Comparison of ENCODE assay signal across 8 mouse cellular contexts in genomic region chrX:102071517-102071916, GRCm38 (mm10). TPM values are rescaled to one million over a fixed set of nuclear protein-coding genes. Genes with fewer than 3 reads are reported as not detected.
DNase-seq lines count a peak whose midpoint lies in the region; ATAC-seq and TF ChIP-seq lines count a peak whose summit lies in the region.

No protein-coding gene starts in this region.

- 33% methylated on average over 2 of the region's 2 CpGs for WGBS in heart, adult 2 months
- 28% methylated on average over 2 of the region's 2 CpGs for WGBS in spleen, adult 2 months
- WGBS in liver, embryonic 11.5 days, result 42% methylated on average over 2 of the region's 2 CpGs
- WGBS in stomach, embryonic 15.5 days, result 42% methylated on average over 1 of the region's 2 CpGs

- DNase-seq in heart, adult 2 months, result no peak
- DNase-seq in heart, postnatal 36 days, result no peak
- no peak for DNase-seq in spleen, adult 2 months (ENCODE audit: low read depth in 1 of 2, low spot score in 2 of 2)
- no peak for DNase-seq in spleen, postnatal 10 days (ENCODE audit: low spot score in 2 of 2)
- no peak for DNase-seq in liver, embryonic 11.5 days (ENCODE audit: low spot score)
- DNase-seq in adipocyte (ENCODE audit: low spot score), result no peak
- no peak for DNase-seq in gastrocnemius, postnatal 36 days

- no peaks in the 10 kb centered on the region for H3K79me2 ChIP-seq in heart, adult 2 months (replicated peaks; ENCODE audit: control insufficient read depth, insufficient read depth, low read length)

- no peak for TF ChIP-seq POLR2A in heart, adult 2 months (IDR thresholded peaks at IDR 0.05; ENCODE audit: insufficient read depth, low read depth, low read length)
- no peak for TF ChIP-seq POLR2A in spleen, adult 2 months (IDR thresholded peaks at IDR 0.05; ENCODE audit: low read depth, low read length)

- no peak for TF ChIP-seq EP300 in heart, adult 2 months (IDR thresholded peaks at IDR 0.05; ENCODE audit: insufficient read depth, low read depth, low read length)

- no peak for ATAC-seq in liver, embryonic 11.5 days (replicated peaks; ENCODE audit: low FRiP score)
- ATAC-seq in stomach, embryonic 15.5 days (ENCODE audit: insufficient read depth, low FRiP score, low read depth), result no peak

- H3K36me3 ChIP-seq in heart, adult 2 months (ENCODE audit: control insufficient read depth, insufficient read depth, low read length), result no peaks in the 10 kb centered on the region
- no peaks in the 10 kb centered on the region for H3K36me3 ChIP-seq in spleen, adult 2 months (ENCODE audit: control insufficient read depth, insufficient read depth, low read length)
- H3K36me3 ChIP-seq in liver, embryonic 11.5 days (ENCODE audit: control insufficient read depth, insufficient read depth, low read length), result no peaks in the 10 kb centered on the region
- no peaks in the 10 kb centered on the region for H3K36me3 ChIP-seq in stomach, embryonic 15.5 days

- H3K4me1 ChIP-seq in heart, adult 2 months (ENCODE audit: control insufficient read depth, insufficient read depth, low read length), result peaks cover 1% of the 10 kb centered on the region; the same call in 1 of the 2 replicates
- peaks cover 2% of the 10 kb centered on the region for H3K4me1 ChIP-seq in spleen, adult 2 months (ENCODE audit: control insufficient read depth, insufficient read depth, insufficient read length)
- no peaks in the 10 kb centered on the region for H3K4me1 ChIP-seq in liver, embryonic 11.5 days (replicated peaks; ENCODE audit: control insufficient read depth, insufficient read depth, low read length)
- no peaks in the 10 kb centered on the region for H3K4me1 ChIP-seq in stomach, embryonic 15.5 days

- intact Hi-C loops in heart, adult 2 months (cut with DNase I), result loop anchor here (5.0 kb wide), 1 partner anchor 46 kb away; the partner anchor contains the start of gene Pin4
- intact Hi-C loops in heart, postnatal 36 days (cut with DNase I), result loop anchor here (2.0 to 5.0 kb wide), 2 partner anchors 47 to 116 kb away; partner anchors contain the start of genes Pin4 and Rps4x
- intact Hi-C loops in gastrocnemius, postnatal 36 days (cut with DNase I), result no loop called here

- no peak overlapping the region for H3K9ac ChIP-seq in heart, adult 2 months (ENCODE audit: low read depth, low read length)
- no peak overlapping the region for H3K9ac ChIP-seq in liver, embryonic 11.5 days (ENCODE audit: low read depth, low read length)
- no peak overlapping the region for H3K9ac ChIP-seq in stomach, embryonic 15.5 days

- H3K4me2 ChIP-seq in liver, embryonic 11.5 days, result peak overlapping the region; percentile 71
- peak overlapping the region; percentile 68 for H3K4me2 ChIP-seq in stomach, embryonic 15.5 days

- no peaks in the 10 kb centered on the region for H3K9me3 ChIP-seq in liver, embryonic 11.5 days (ENCODE audit: control insufficient read depth, low read length)
- no peaks in the 10 kb centered on the region for H3K9me3 ChIP-seq in stomach, embryonic 15.5 days

- no peak overlapping the region for H3K27ac ChIP-seq in heart, adult 2 months
- H3K27ac ChIP-seq in spleen, adult 2 months (ENCODE audit: insufficient read depth, low read length), result no peak overlapping the region
- H3K27ac ChIP-seq in liver, embryonic 11.5 days (ENCODE audit: low read depth, low read length), result no peak overlapping the region
- peak overlapping the region; percentile 40; the same call in 1 of the 2 replicates for H3K27ac ChIP-seq in stomach, embryonic 15.5 days

- no peaks in the 10 kb centered on the region for H3K27me3 ChIP-seq in heart, adult 2 months (ENCODE audit: control insufficient read depth, insufficient read depth, low read length)
- no peaks in the 10 kb centered on the region for H3K27me3 ChIP-seq in spleen, adult 2 months (ENCODE audit: control insufficient read depth, insufficient read depth, low read length)
- H3K27me3 ChIP-seq in liver, embryonic 11.5 days (replicated peaks; ENCODE audit: control insufficient read depth, insufficient read depth, low read length), result peaks cover 38% of the 10 kb centered on the region
- no peaks in the 10 kb centered on the region for H3K27me3 ChIP-seq in stomach, embryonic 15.5 days (replicated peaks)

- H3K4me3 ChIP-seq in heart, adult 2 months, result peak overlapping the region; percentile 51
- H3K4me3 ChIP-seq in spleen, adult 2 months (ENCODE audit: extremely low read depth, insufficient read depth, insufficient read length), result peak overlapping the region; percentile 57; the same call in 1 of the 2 replicates
- peak overlapping the region; percentile 49 for H3K4me3 ChIP-seq in liver, embryonic 11.5 days (ENCODE audit: low read depth, low read length)
- H3K4me3 ChIP-seq in stomach, embryonic 15.5 days (replicated peaks), result peak overlapping the region; percentile 48

- no peak for TF ChIP-seq CTCF in heart, adult 2 months (IDR thresholded peaks at IDR 0.05)
- TF ChIP-seq CTCF in spleen, adult 2 months (IDR thresholded peaks at IDR 0.05; ENCODE audit: extremely low read depth, insufficient read depth, insufficient read length, insufficient replicate concordance), result no peak

RNA-seq across cellular contexts. Expression of gene Rtl5, which starts 0.4 kb away (rescaled TPM):
- total RNA-seq in heart, adult 2 months (2021), result 1 to 10 TPM; 1.7 to 2.3 TPM
- polyA plus RNA-seq in heart, adult 2 months (2012; rRNA removed), result 2.1 and 4.6 TPM in 2 replicates
- 1 to 10 TPM; 2.5 to 2.6 TPM for total RNA-seq in heart, postnatal 36 days (2021)
- polyA plus RNA-seq in spleen, adult 2 months (2012; rRNA removed), result 4.1 and 5.5 TPM in 2 replicates
- polyA plus RNA-seq in liver, embryonic 11.5 days (2014; fragmentation: Nextera tagmentation; extraction: Ambion mirVana), result 0.34 and 0.47 TPM in 2 replicates
- polyA plus RNA-seq in stomach, embryonic 15.5 days (2015; fragmentation: Nextera tagmentation; extraction: Ambion mirVana), result 2.4 and 2.5 TPM in 2 replicates
- total RNA-seq in gastrocnemius, postnatal 36 days (2021), result under 1 TPM; 0.66 to 0.81 TPM

RNA-seq across cellular contexts. Expression of gene Pin4, which starts 47.7 kb away (rescaled TPM):
- 10 to 100 TPM; 16.4 TPM for total RNA-seq in heart, adult 2 months (2021)
- 1.8 and 5.1 TPM in 2 replicates for polyA plus RNA-seq in heart, adult 2 months (2012; rRNA removed)
- total RNA-seq in heart, postnatal 36 days (2021), result 10 to 100 TPM; 16.2 to 18.8 TPM
- 0.26 and 0.42 TPM in 2 replicates for polyA plus RNA-seq in spleen, adult 2 months (2012; rRNA removed)
- 75.7 and 82.0 TPM in 2 replicates for polyA plus RNA-seq in liver, embryonic 11.5 days (2014; fragmentation: Nextera tagmentation; extraction: Ambion mirVana)
- 54.4 and 60.8 TPM in 2 replicates for polyA plus RNA-seq in stomach, embryonic 15.5 days (2015; fragmentation: Nextera tagmentation; extraction: Ambion mirVana)
- total RNA-seq in gastrocnemius, postnatal 36 days (2021), result 10 to 100 TPM; 21.3 to 33.1 TPM
